Mouse (Mus musculus): ENCODE measurements around the gene Fam92a.
"Not testable (repeated sequence)": the region's sequence is repeated elsewhere in the genome, so short reads cannot be mapped to it uniquely, and the experiment has no call there.

Fam92a gene

GRCm38 (mm10) chr4:12171318-12172091, at the start of gene Fam92a:
Gene Fam92a, minus strand, starts transcription at chr4:12172015.
- peak; percentile 94 for ATAC-seq (ENCODE audit: insufficient number of reproducible peaks, low FRiP score, low TSS enrichment)

GRCm38 (mm10) chr4:12178992-12179391, 7.2 kb upstream of the Fam92a start:
- 0 out of 2 replicates have a peak, but pooled peaks have one; percentile 20 for ATAC-seq (ENCODE audit: insufficient number of reproducible peaks, low FRiP score, low TSS enrichment)

GRCm38 (mm10) chr4:12170986-12171317, 863 bp downstream of the Fam92a start:
- no peak for ATAC-seq (ENCODE audit: insufficient number of reproducible peaks, low FRiP score, low TSS enrichment)

GRCm38 (mm10) chr4:12147660-12148059, 24.2 kb downstream of the Fam92a start:
- no peak for ATAC-seq (ENCODE audit: insufficient number of reproducible peaks, low FRiP score, low TSS enrichment)

GRCm38 (mm10) chr4:12141516-12141915, 30.3 kb downstream of the Fam92a start:
- not testable (repeated sequence) for ATAC-seq (ENCODE audit: insufficient number of reproducible peaks, low FRiP score, low TSS enrichment)

GRCm38 (mm10) chr4:12140592-12141062, 31.2 kb downstream of the Fam92a start:
- peak; percentile 68 for ATAC-seq (ENCODE audit: insufficient number of reproducible peaks, low FRiP score, low TSS enrichment)

GRCm38 (mm10) chr4:12140141-12140567, 31.7 kb downstream of the Fam92a start, which contains the start of gene Rbm12b1:
Gene Rbm12b1, plus strand, starts transcription at chr4:12140264.
- peak; percentile 99 for ATAC-seq (ENCODE audit: insufficient number of reproducible peaks, low FRiP score, low TSS enrichment)
